Mouse (Mus musculus): ENCODE data around the gene Bloc1s3.

DNA sequence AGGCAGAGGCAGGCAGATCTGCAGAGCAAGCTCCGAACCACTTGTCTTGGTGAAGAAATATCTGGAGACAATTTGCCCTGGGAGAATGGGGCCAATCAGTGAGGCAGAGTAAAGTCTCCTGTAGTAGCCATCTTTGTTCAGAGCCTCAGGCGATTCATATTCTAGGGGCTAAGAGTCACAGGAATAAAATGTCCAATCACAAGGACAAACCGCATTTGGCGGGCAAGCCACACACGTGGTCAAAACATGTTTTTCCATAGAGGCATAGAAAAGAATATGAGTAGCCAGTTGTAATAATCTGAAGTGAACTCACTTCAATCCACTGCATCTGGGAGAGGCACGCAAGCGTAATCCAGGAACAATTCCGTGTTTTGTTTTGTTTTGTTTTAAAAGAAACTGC lies 24.9 kb downstream of the Bloc1s3 start:
- no peak for TF ChIP-seq CTCF (IDR thresholded peaks at IDR 0.05; ENCODE audit: control insufficient read depth, insufficient read depth, insufficient replicate concordance, low read depth, low read length)
- TF ChIP-seq POLR2A (IDR thresholded peaks at IDR 0.05; ENCODE audit: control insufficient read depth, low read depth, low read length), result no peak

Data from testis, adult 2 months (tissue).